Mouse (Mus musculus): Measurements from ENCODE around the gene Aldoart2. TPM values are rescaled to one million over a fixed set of nuclear protein-coding genes. Genes with fewer than 3 reads are reported as not detected.

Gene Aldoart2
- polyA plus RNA-seq, 1 experiment = not detected

DNA sequence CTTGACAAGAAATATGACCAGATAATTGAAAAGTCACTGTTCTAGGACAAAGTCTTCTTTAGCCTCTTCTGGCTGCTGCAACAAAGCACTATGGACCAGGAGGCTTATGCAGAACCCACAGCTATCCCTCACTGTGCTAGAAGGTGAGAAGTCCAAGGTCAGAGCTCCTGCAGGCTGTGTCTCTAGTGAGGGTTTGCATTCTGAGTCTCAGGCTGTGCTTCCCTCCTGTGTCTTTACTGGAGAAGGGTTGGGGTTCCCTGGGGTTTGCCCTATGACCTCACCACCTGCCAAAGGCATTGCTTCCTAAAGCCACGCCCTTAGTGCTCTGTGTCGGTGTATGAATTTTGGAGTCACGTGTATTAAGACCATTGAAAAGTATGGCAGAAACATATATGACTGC lies 3.4 kb downstream of the Aldoart2 start:
- no peak for TF ChIP-seq GATA1 (IDR thresholded peaks at IDR 0.05; ENCODE audit: low read length)

DNA sequence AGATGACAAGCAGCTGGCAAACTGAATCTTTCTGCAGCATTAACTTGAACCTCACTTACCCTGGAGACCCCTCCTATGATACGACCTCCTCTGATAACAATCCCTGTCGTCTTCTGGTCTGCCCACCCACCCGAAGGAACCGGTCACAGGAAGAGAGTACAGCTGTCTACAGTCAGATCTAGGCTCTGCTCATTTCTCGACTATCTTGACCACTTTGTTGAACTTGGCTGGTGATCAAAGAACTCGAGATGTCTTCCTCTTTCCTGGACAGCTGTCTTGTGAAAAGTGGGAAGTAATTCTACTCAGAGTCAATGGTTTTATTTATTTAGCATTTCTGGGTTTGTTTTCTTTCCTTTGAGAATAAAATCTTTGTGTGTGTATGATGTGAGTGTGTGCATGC lies 4.6 kb downstream of the Aldoart2 start:
- TF ChIP-seq GATA1 (IDR thresholded peaks at IDR 0.05; ENCODE audit: low read length) = no peak

DNA sequence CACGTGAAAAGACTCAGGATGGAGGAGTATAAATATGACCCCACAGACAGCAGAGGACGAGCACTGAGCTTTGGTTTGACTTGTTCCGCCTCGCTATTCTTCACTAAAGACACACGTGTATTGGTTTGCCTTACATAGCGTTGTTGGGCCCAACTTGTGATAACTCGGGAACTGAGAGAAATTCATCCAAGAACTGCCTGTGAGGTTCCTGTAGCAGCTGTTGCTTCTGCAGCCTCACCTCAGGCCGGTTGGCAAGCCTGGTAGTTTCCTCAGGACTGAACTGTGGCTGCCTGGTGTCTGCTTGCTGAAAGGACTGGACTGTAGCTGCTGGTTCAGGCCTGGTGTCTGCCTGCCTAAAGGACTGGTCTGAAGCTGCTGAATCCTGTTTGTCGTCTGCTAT lies 5.6 kb downstream of the Aldoart2 start:
- no peak for TF ChIP-seq GATA1 (IDR thresholded peaks at IDR 0.05; ENCODE audit: low read length)

DNA sequence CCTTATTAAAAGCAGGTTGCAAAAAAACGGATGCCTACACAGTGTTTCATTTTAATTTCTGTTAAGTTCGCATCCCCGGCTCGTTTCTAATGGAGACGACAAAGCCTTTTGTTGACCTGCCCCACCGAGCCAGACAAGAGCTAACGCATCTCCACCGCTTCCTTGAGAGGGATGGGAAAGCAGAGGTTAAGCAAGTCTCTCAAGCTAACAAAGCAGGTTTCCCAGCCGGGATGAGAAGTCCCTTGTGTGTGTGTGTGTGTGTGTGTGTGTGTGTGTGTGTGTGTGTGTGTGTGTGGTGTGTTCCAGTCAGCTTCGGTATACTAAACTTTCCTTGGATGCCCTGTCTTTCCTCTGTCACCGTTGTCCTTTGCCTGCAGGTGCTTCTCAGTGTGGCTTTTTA lies 6.1 kb downstream of the Aldoart2 start:
- TF ChIP-seq GATA1 (IDR thresholded peaks at IDR 0.05; ENCODE audit: low read length) = no peak

DNA sequence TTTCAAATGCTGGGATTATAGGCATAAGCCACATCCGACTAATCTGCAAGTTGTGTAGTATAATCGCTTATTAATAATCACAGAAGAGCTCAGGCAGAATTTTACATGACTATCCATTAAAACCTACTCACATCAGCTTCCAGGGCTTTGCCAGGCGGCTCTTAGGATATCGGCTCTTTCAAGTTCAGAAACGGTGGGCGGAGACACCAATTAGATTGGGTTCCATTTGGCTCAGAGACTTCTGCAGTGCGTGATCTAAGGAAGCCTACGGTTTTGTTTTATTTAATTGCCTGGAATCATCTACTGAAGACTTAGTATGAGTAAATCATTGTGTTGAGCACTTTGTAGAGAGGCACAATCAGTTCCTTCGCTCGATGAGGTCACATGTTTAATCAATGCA lies 6.6 kb downstream of the Aldoart2 start:
- TF ChIP-seq GATA1 (IDR thresholded peaks at IDR 0.05; ENCODE audit: low read length) = no peak

DNA sequence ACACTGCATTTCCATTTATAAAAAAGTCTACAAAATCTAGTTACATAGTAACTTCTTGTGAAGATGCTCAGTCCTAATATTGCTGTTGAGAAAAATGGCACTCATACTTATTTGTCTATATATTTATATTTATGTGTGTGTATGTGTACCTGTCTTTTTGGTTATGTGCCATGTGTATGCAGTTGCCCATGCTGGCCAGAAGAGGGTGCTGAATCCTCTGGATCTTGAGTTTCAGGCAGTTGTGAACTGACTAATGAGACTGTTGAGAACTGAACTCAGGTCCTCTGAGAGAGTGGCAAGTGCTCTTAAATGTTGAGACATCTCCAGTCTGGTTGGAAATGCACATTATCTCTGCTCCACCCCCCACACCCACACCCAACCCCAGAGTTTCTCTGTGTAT lies 8.1 kb downstream of the Aldoart2 start:
- TF ChIP-seq GATA1 (IDR thresholded peaks at IDR 0.05; ENCODE audit: low read length) = no peak

DNA sequence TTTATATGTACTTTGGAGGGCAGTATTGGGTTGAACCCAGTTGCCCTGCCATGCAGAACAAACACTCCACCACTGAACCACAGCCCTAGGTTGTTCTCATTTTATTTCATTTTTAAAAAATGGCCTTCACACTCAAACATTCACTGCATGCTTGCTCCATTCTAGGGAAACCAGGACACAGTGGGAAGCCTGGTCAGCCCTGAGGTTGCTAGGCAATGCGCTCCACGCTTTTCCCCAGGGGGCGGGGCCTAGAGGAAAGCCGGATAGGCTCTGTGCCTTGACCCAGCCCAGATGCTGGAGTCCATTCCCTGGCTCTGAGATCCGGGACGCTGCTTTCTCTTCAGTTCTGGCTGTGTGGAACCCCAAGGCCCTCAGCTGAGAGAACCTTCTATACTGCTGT lies 8.8 kb downstream of the Aldoart2 start:
- no peak for TF ChIP-seq GATA1 (IDR thresholded peaks at IDR 0.05; ENCODE audit: low read length)

DNA sequence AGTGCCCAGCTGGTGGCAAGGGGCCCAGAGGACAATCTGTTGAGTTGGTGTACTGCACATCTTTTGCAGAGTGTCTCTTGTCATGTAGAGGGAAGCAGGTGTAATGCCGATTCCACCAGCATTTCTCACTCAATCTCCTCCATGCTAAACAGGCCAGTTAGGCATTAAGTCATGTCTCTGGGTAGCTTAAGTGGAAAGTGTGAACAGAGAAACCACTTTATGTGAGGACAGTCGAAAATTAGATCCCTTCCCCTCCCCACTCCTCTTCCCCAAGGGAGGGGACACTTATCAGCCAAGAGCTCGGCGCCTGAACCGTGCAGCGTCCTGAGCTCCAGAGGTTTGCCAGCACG lies 33.5 kb downstream of the Aldoart2 start:
- TF ChIP-seq GATA1 (IDR thresholded peaks at IDR 0.05; ENCODE audit: low read length) = no peak

DNA sequence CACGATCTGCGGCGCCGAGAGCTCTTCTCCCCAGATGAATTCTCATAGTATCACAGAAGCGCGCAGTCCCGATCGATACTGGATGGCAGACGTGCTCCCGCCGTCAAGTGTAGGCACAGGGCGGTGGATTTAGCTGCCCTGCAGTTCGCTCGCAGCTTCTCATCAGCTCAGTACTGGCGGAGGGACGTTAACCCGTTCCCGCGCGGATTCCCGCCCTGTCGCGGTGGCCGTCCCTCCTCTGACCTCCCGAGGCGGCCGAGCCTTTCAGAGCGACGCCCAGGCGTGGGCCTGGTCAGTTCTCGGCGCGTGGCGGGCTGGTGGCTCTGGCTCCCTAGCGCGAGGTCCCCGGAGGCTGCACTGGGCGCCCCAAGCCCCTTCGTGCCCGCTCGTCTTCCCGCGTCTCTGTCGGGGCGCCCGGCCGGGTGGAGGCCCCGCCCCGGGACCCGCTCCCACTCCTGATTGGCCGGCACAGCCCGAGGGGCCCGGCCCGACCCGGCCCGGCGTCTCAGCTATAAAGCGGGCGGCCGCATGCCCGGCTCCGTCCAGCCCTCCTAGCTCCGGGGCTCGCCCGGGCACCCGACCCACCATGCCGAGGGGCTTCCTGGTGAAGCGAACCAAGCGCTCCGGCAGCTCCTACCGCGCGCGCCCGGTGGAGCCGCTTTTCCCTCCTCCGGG lies 34.0 kb downstream of the Aldoart2 start, which contains the start of gene Insm2:
Gene Insm2 (plus strand): TSS at position 541 of the 675 bp plus-strand sequence.
- TF ChIP-seq GATA1 (IDR thresholded peaks at IDR 0.05; ENCODE audit: low read length) = no peak

DNA sequence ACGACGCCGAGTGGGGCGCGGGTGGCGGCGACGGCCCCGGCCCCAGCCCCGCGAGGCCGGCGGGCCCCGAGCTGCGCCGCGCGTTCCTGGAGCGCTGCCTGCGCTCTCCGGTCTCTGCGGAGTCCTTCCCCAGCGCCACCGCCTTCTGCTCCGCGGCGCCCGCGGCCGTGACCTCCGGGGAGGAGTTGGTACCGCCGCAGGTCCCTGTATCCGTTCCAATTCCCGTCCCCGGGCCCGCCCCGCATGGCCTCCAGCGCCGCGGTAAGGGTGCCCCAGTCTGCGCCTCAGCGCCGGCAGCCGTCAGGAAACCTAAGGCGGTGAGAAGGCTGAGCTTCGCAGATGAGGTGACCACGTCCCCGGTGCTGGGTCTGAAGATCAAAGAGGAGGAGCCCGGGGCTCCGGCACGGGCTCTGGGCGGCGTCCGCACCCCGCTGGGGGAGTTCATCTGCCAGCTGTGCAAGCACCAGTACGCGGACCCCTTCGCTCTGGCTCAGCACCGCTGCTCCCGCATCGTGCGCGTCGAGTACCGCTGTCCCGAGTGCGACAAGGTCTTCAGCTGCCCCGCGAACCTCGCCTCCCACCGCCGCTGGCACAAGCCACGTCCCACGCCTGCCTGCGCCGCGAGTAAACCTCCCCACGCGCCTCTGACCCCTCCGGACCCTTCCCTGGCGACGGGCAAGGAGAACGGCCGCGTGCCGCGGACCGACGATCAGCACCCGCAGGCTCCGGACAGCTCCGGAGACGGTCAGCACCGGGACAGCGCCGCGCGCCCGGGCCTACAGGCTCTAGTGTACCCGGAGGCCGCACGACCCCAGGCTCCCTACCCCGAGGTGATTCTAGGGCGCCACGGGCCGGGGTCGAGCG lies 34.8 kb downstream of the Aldoart2 start:
- no peak for TF ChIP-seq GATA1 (IDR thresholded peaks at IDR 0.05; ENCODE audit: low read length)

DNA sequence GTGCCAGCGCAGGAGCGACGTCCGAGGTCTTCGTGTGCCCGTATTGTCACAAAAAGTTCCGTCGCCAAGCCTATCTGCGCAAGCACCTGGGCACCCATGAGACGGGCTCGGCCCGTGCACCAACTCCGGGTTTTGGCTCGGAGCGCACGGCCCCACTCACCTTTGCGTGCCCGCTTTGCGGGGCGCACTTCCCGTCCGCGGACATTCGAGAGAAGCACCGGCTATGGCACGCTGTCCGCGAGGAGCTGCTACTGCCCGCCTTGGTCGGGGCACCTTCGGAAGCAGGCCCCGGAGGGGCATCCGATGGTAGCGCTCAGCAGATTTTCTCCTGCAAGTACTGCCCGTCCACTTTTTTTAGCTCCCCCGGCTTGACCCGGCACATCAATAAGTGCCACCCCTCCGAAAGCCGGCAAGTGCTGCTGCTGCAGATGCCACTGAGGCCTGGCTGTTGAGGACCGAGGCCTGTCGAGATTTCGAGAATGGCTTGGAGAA lies 35.5 kb downstream of the Aldoart2 start:
- no peak for TF ChIP-seq GATA1 (IDR thresholded peaks at IDR 0.05; ENCODE audit: low read length)

DNA sequence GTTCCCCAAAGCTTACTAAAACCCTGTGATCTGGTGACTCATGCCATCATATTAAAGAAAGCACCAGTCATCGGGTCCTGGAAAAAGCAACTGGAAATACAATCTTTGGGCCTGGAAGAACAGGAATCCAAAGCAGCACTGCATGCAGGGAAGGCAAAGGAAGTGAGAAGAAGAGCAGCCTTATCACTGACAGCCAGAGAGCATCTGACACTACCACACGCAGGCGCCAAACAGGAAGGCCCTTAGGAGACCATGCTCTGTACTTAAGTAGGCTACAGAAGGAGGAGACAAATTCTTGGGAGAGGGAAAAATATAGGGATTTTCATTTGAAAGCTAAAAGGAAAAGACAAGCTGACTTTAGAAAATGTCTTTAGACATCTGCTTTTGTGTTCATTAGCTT lies 39.4 kb downstream of the Aldoart2 start:
- TF ChIP-seq GATA1 (IDR thresholded peaks at IDR 0.05; ENCODE audit: low read length) = no peak

DNA sequence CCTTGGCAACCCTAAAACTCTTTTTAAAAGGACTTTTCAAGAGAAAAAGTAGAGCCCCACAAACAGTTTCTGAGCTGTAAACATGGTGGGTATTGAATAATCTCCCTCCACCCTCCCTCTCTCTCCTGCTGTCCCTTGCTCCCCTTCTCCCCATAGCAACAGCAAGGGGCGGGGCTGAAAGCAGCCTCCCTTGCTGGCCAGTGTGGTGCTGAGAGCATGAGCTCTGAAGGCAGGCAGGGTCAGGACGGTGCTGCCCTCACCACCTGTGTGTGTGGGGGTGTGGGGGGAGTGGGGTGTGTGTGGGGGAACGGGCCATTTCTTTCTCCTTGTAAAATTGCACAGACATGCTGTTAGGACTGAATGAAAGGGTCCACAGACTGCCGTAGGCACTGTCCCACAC lies 42.9 kb downstream of the Aldoart2 start:
- TF ChIP-seq GATA1 (IDR thresholded peaks at IDR 0.05; ENCODE audit: low read length) = no peak

DNA sequence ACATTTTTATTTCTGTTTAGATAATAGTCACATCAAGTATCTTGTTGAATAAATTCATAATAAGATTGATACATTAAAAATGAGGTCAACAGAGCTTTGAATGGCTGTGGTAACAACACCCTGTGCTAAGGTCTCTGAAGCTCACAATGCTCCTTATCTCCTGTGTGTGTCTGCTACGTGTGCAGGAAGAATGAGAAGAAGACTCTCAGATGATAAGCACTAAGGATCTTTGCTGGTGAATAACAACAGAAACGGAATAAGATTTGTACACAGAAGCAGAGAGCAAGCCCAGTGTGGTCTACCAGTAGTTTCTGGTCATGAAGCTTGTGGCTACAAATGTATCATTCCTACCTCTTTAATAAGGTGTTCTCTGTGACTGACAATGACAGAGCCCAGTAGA lies 45.8 kb downstream of the Aldoart2 start:
- no peak for TF ChIP-seq GATA1 (IDR thresholded peaks at IDR 0.05; ENCODE audit: low read length)

Other genes starting within 250 kb of the Aldoart2 start
- gene Psma6, start 181.0 kb upstream of the Aldoart2 start, polyA plus RNA-seq (2012) = 12.2 and 18.9 TPM in 2 replicates
- gene Nfkbia, start 72.6 kb upstream of the Aldoart2 start, polyA plus RNA-seq (2012) = 5.2 and 5.8 TPM in 2 replicates
- gene Insm2, start 34.2 kb downstream of the Aldoart2 start, polyA plus RNA-seq (2012) = not detected in 2 replicates

Data from G1E-ER4 (cell line).